Mouse (Mus musculus): ENCODE measurements at regions not wholly inside any gene's neighbourhood (a gene's known extent, or its start where the extent isn't known, plus 50 kb on each side); places are given as distances from the start of the nearest gene placed in this dataset.

GRCm38 (mm10) chr13:59925845-59926481 is 103.0 kb upstream of the Tut7 start:
- in situ Hi-C loops (cut with MboI, MseI), result loop anchor here (25.0 kb wide), 1 partner anchor 1989 kb away; no protein-coding TSS in a partner anchor

- in situ Hi-C loops (cut with MboI, MseI), result no loop called here
Measured at GRCm38 (mm10) chr13:59917185-59917584, 94.2 kb upstream of the Tut7 start.

- in situ Hi-C loops (cut with MboI, MseI), result no loop called here
Measured at GRCm38 (mm10) chr13:59916166-59917044, 93.5 kb upstream of the Tut7 start.

GRCm38 (mm10) chr13:59915734-59916133 is 92.8 kb upstream of the Tut7 start:
- in situ Hi-C loops (cut with MboI, MseI), result no loop called here

- in situ Hi-C loops (cut with MboI, MseI), result no loop called here
Measured at GRCm38 (mm10) chr13:59910179-59911071, 87.5 kb upstream of the Tut7 start.

- in situ Hi-C loops (cut with MboI, MseI), result no loop called here
Measured at GRCm38 (mm10) chr13:59909400-59909799, 86.5 kb upstream of the Tut7 start.

- in situ Hi-C loops (cut with MboI, MseI), result no loop called here
Measured at GRCm38 (mm10) chr13:59908786-59909185, 85.8 kb upstream of the Tut7 start.

GRCm38 (mm10) chr13:59905488-59905887 is 82.5 kb upstream of the Tut7 start:
- in situ Hi-C loops (cut with MboI, MseI), result no loop called here

- in situ Hi-C loops (cut with MboI, MseI), result no loop called here
Measured at GRCm38 (mm10) chr13:59904415-59904814, 81.5 kb upstream of the Tut7 start.

- in situ Hi-C loops (cut with MboI, MseI), result no loop called here
Measured at GRCm38 (mm10) chr13:59899521-59899920, 76.6 kb upstream of the Tut7 start.

GRCm38 (mm10) chr13:59895754-59896153 is 72.8 kb upstream of the Tut7 start:
- in situ Hi-C loops (cut with MboI, MseI), result no loop called here

GRCm38 (mm10) chr13:59894094-59894493 is 71.1 kb upstream of the Tut7 start:
- in situ Hi-C loops (cut with MboI, MseI), result no loop called here

GRCm38 (mm10) chr13:59892961-59893360 is 70.0 kb upstream of the Tut7 start:
- in situ Hi-C loops (cut with MboI, MseI), result no loop called here

GRCm38 (mm10) chr13:59892340-59892739 is 69.4 kb upstream of the Tut7 start:
- in situ Hi-C loops (cut with MboI, MseI), result no loop called here

GRCm38 (mm10) chr13:59891737-59892136 is 68.8 kb upstream of the Tut7 start:
- in situ Hi-C loops (cut with MboI, MseI), result no loop called here

GRCm38 (mm10) chr13:59889468-59890117 is 66.6 kb upstream of the Tut7 start:
- in situ Hi-C loops (cut with MboI, MseI), result no loop called here

GRCm38 (mm10) chr13:59888038-59889016 is 65.4 kb upstream of the Tut7 start:
- in situ Hi-C loops (cut with MboI, MseI), result no loop called here

- in situ Hi-C loops (cut with MboI, MseI), result no loop called here
Measured at GRCm38 (mm10) chr13:59887306-59887705, 64.4 kb upstream of the Tut7 start.

GRCm38 (mm10) chr13:59886572-59886971 is 63.6 kb upstream of the Tut7 start:
- in situ Hi-C loops (cut with MboI, MseI), result no loop called here

Data from regulatory T cell (primary cell).